Mouse (Mus musculus): ENCODE measurements at regions not wholly inside any gene's neighbourhood (a gene's known extent, or its start where the extent isn't known, plus 50 kb on each side); places are given as distances from the start of the nearest gene placed in this dataset.
A peak's percentile ranks its signal among the peaks of the same experiment; 100 is the strongest.

DNA sequence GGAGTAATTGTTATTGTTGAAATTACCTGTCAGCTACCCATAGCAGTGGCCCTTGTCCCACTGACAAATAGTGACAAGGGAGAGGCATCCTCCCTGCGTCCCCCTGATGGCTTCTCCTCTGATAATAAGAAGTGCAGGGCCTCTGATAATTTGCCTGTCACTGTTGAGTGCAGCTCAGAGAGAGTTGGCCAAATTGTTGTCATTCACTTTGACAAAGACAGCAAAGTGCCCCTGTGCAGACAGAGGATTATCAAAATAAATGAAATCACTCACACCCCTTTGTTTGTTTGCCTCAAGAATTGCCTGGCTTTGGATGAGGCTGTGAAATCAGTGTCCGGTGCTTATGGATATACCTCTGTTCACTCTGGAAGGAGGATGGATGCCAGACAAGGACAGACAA lies 266.3 kb downstream of the Meis1 start:
- WGBS, result 44% methylated on average over 2 of the region's 2 CpGs
- H3K4me3 ChIP-seq (ENCODE audit: low read length), result no peak overlapping the region
- H3K9ac ChIP-seq (ENCODE audit: low read depth, low read length), result peak overlapping the region; percentile 17; the same call in 1 of the 2 replicates
- no peaks in the 10 kb centered on the region for H3K9me3 ChIP-seq (ENCODE audit: control insufficient read depth, low read length)
- no peak for ATAC-seq
- H3K27me3 ChIP-seq (replicated peaks; ENCODE audit: control insufficient read depth, insufficient read depth, low read length), result no peaks in the 10 kb centered on the region
- peaks cover 17% of the 10 kb centered on the region for H3K4me1 ChIP-seq (ENCODE audit: control insufficient read depth, insufficient read depth, low read depth, low read length)
- H3K27ac ChIP-seq (ENCODE audit: low read depth, low read length), result peak overlapping the region; percentile 79
- H3K36me3 ChIP-seq (ENCODE audit: control insufficient read depth, insufficient read depth, low read length), result no peaks in the 10 kb centered on the region
- H3K4me2 ChIP-seq (ENCODE audit: low read length), result peak overlapping the region; percentile 25

- Histone ChIP-seq H3K4me2 (ENCODE audit: low read length) (peak overlapping the region; percentile 56), H3K4me1 (ENCODE audit: control insufficient read depth, insufficient read depth, low read depth, low read length) (peaks cover 14% of the 10 kb centered on the region), H3K9ac (ENCODE audit: low read depth, low read length) (peak overlapping the region; percentile 44), H3K27me3 (replicated peaks; ENCODE audit: control insufficient read depth, insufficient read depth, low read length) (no peaks in the 10 kb centered on the region), H3K4me3 (ENCODE audit: low read length) (peak overlapping the region; percentile 28), H3K27ac (ENCODE audit: low read depth, low read length) (peak overlapping the region; percentile 58), H3K9me3 (ENCODE audit: control insufficient read depth, low read length) (no peaks in the 10 kb centered on the region), H3K36me3 (ENCODE audit: control insufficient read depth, insufficient read depth, low read length) (no peaks in the 10 kb centered on the region)
- peak; percentile 55 for ATAC-seq
- WGBS, result 9% methylated on average over 20 of the region's 20 CpGs
Measured at GRCm38 (mm10) chr11:18750911-18751841, 267.6 kb downstream of the Meis1 start.

- Histone ChIP-seq H3K27ac (ENCODE audit: low read depth, low read length) (peak overlapping the region; percentile 79), H3K4me2 (ENCODE audit: low read length) (no peak overlapping the region), H3K36me3 (ENCODE audit: control insufficient read depth, insufficient read depth, low read length) (no peaks in the 10 kb centered on the region), H3K4me3 (ENCODE audit: low read length) (no peak overlapping the region), H3K27me3 (replicated peaks; ENCODE audit: control insufficient read depth, insufficient read depth, low read length) (no peaks in the 10 kb centered on the region), H3K9me3 (ENCODE audit: control insufficient read depth, low read length) (no peaks in the 10 kb centered on the region), H3K9ac (ENCODE audit: low read depth, low read length) (no peak overlapping the region), H3K4me1 (ENCODE audit: control insufficient read depth, insufficient read depth, low read depth, low read length) (peaks cover 17% of the 10 kb centered on the region)
- 38% methylated on average over 2 of the region's 2 CpGs for WGBS
- ATAC-seq, result peak; percentile 11; the same call in 1 of the 2 replicates
Measured at GRCm38 (mm10) chr11:18750080-18750375, 268.8 kb downstream of the Meis1 start.

GRCm38 (mm10) chr11:18749265-18750079 lies 269.3 kb downstream of the Meis1 start:
- no peak overlapping the region for H3K4me3 ChIP-seq (ENCODE audit: low read length)
- no peaks in the 10 kb centered on the region for H3K36me3 ChIP-seq (ENCODE audit: control insufficient read depth, insufficient read depth, low read length)
- H3K9ac ChIP-seq (ENCODE audit: low read depth, low read length), result peak overlapping the region; percentile 52
- peak; percentile 38 for ATAC-seq
- WGBS, result 37% methylated on average over 9 of the region's 9 CpGs
- peak overlapping the region; percentile 1; the same call in 1 of the 2 replicates for H3K4me2 ChIP-seq (ENCODE audit: low read length)
- no peaks in the 10 kb centered on the region for H3K27me3 ChIP-seq (replicated peaks; ENCODE audit: control insufficient read depth, insufficient read depth, low read length)
- peaks cover 17% of the 10 kb centered on the region for H3K4me1 ChIP-seq (ENCODE audit: control insufficient read depth, insufficient read depth, low read depth, low read length)
- peak overlapping the region; percentile 79 for H3K27ac ChIP-seq (ENCODE audit: low read depth, low read length)
- no peaks in the 10 kb centered on the region for H3K9me3 ChIP-seq (ENCODE audit: control insufficient read depth, low read length)

DNA sequence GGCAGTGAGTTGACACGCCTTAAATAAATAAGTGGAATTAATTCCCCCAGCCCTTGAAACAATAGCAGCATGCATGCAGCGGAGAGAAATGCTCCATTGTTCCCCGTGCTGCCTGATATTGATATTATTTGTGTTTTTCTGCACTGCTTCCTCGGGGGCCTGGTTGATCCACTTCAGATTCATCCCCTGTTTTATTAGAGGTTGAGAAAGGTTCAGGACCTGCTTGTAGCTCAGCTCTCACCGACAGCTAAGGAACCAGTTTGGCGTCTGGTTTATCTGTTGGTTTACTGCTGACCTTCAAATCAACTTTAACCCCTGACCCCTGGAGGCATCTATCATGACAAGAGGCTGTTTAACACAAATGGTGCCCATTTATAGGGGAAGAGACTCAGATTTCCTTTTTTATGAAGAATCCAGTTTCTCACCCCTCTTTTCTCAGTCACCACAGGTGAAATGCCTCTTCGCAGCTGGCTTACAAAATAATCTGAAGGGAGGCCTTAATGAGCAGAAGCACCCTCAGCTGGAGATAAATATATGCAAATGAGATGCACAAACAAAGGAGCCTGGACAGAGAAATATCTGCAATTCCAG lies 270.8 kb downstream of the Meis1 start:
- no peaks in the 10 kb centered on the region for H3K27me3 ChIP-seq (replicated peaks; ENCODE audit: control insufficient read depth, insufficient read depth, low read length)
- H3K27ac ChIP-seq (ENCODE audit: low read depth, low read length), result peak overlapping the region; percentile 81
- H3K9me3 ChIP-seq (ENCODE audit: control insufficient read depth, low read length), result no peaks in the 10 kb centered on the region
- no peaks in the 10 kb centered on the region for H3K36me3 ChIP-seq (ENCODE audit: control insufficient read depth, insufficient read depth, low read length)
- 19% methylated on average over 7 of the region's 7 CpGs for WGBS
- ATAC-seq, result no peak
- H3K4me1 ChIP-seq (ENCODE audit: control insufficient read depth, insufficient read depth, low read depth, low read length), result peaks cover 17% of the 10 kb centered on the region
- peak overlapping the region; percentile 40 for H3K9ac ChIP-seq (ENCODE audit: low read depth, low read length)
- peak overlapping the region; percentile 15; the same call in 1 of the 2 replicates for H3K4me2 ChIP-seq (ENCODE audit: low read length)
- no peak overlapping the region for H3K4me3 ChIP-seq (ENCODE audit: low read length)

DNA sequence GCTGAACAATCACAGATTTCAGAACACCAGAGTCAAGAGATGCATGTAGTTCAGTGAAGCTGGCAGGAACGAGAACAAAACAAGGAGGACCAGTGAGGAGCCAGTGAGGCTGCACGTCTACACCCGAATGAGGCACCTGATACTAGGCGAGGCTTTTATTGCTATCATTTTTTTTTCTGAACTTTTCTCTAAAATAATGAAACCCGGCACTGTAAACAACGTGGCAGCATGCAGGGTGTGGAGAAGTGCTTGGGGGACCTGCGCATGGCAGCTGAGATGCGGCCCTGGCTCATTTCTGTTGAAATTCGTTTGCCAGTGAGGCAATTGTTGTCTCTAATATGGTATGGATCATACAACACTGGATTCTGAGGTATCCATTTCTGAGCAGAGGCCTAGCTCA lies 271.4 kb downstream of the Meis1 start:
- ATAC-seq, result no peak
- Histone ChIP-seq H3K4me3 (ENCODE audit: low read length) (no peak overlapping the region), H3K27ac (ENCODE audit: low read depth, low read length) (peak overlapping the region; percentile 81), H3K4me2 (ENCODE audit: low read length) (no peak overlapping the region), H3K27me3 (replicated peaks; ENCODE audit: control insufficient read depth, insufficient read depth, low read length) (no peaks in the 10 kb centered on the region), H3K36me3 (ENCODE audit: control insufficient read depth, insufficient read depth, low read length) (no peaks in the 10 kb centered on the region), H3K9me3 (ENCODE audit: control insufficient read depth, low read length) (no peaks in the 10 kb centered on the region), H3K9ac (ENCODE audit: low read depth, low read length) (no peak overlapping the region), H3K4me1 (ENCODE audit: control insufficient read depth, insufficient read depth, low read depth, low read length) (peaks cover 17% of the 10 kb centered on the region)
- WGBS, result 37% methylated on average over 9 of the region's 9 CpGs

DNA sequence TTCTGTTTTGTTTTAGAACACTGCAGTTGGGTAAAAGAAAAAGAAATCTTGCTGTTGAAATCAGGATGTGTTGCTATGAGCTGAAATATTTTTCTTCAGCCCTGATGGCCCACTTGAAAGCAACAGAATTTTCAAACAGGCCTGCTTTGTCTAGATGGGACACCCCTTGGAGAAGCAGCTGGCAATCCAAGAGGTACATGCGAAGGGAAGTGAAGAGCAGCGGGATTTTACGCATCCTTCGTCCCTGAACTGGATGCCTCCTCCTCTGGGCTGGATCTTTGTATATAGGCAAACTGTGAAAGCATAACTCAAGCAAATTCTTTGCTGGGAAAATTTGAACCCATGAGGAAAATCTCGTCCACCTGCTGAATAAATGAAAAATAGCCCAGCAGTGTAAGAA lies 272.3 kb downstream of the Meis1 start:
- ATAC-seq, result no peak

GRCm38 (mm10) chr11:18745840-18746239 lies 272.9 kb downstream of the Meis1 start:
- no peak overlapping the region for H3K4me2 ChIP-seq (ENCODE audit: low read length)
- no peak for ATAC-seq
- WGBS, result 42% methylated on average over 10 of the region's 10 CpGs
- no peak overlapping the region for H3K27ac ChIP-seq (ENCODE audit: low read depth, low read length)
- no peaks in the 10 kb centered on the region for H3K36me3 ChIP-seq (ENCODE audit: control insufficient read depth, insufficient read depth, low read length)
- H3K9ac ChIP-seq (ENCODE audit: low read depth, low read length), result no peak overlapping the region
- H3K9me3 ChIP-seq (ENCODE audit: control insufficient read depth, low read length), result no peaks in the 10 kb centered on the region
- H3K27me3 ChIP-seq (replicated peaks; ENCODE audit: control insufficient read depth, insufficient read depth, low read length), result no peaks in the 10 kb centered on the region
- no peak overlapping the region for H3K4me3 ChIP-seq (ENCODE audit: low read length)
- peaks cover 17% of the 10 kb centered on the region for H3K4me1 ChIP-seq (ENCODE audit: control insufficient read depth, insufficient read depth, low read depth, low read length)

More for the DNA sequence above, 272.3 kb downstream of the Meis1 start:
- Histone ChIP-seq H3K4me1 (ENCODE audit: control insufficient read depth, insufficient read depth, low read depth, low read length) (peaks cover 17% of the 10 kb centered on the region), H3K9me3 (ENCODE audit: control insufficient read depth, low read length) (no peaks in the 10 kb centered on the region), H3K27ac (ENCODE audit: low read depth, low read length) (peak overlapping the region; percentile 11), H3K9ac (ENCODE audit: low read depth, low read length) (no peak overlapping the region), H3K27me3 (replicated peaks; ENCODE audit: control insufficient read depth, insufficient read depth, low read length) (no peaks in the 10 kb centered on the region), H3K4me3 (ENCODE audit: low read length) (no peak overlapping the region), H3K36me3 (ENCODE audit: control insufficient read depth, insufficient read depth, low read length) (no peaks in the 10 kb centered on the region), H3K4me2 (ENCODE audit: low read length) (no peak overlapping the region)
- WGBS, result 25% methylated on average over 5 of the region's 5 CpGs
